Mouse (Mus musculus) splenic B cell, adult 2 months (primary cell): ENCODE data around the gene Itpr1.

Source experiments
- DNase-seq: peaks from one replicate; pipeline ENCODE4 v3.0.0-alpha.2; 2011; ENCODE audit warnings: low read depth, low spot score
- H3K27me3 ChIP-seq: 2 replicates; pipeline ENCODE4 v1.6.1; 2012; ENCODE audit warnings: mild to moderate bottlenecking, low read length, moderate library complexity, mixed read lengths; ENCODE audit not compliant: control insufficient read depth, poor library complexity, insufficient read depth, severe bottlenecking
- H3K36me3 ChIP-seq: 2 replicates; pipeline ENCODE4 v1.6.1; 2012; ENCODE audit warnings: mild to moderate bottlenecking, low read length, moderate library complexity, mixed read lengths; ENCODE audit not compliant: control insufficient read depth, poor library complexity, insufficient read depth, severe bottlenecking

Itpr1 gene

GRCm38 (mm10) chr6:108261506-108261905 lies 48.6 kb downstream of the Itpr1 start:
- DNase-seq = peak; percentile 7
- H3K36me3 ChIP-seq = 0 out of 2 replicates have a peak, but pooled peaks cover 2% of the 10 kb centered on the region
- no peaks in the 10 kb centered on the region for H3K27me3 ChIP-seq

DNA sequence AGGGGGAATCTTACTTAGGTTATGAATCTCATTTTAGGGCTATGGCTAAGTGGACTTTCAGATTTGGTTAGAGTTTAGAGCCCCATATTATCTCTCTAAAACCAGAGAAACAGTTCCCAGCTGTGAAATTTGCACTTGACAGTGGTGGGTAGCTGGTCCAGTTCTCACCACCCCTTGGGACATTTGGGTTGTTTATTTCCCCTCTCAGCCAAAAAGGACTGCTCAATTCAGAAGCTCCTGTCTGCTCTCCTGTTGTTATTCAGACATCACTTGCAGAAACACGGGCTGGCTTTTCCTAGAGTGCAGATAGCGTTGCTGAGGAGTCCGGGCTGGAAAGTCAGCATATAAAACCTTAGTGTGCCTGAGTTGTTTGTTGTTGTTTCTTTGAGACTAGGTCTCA lies 51.3 kb downstream of the Itpr1 start:
- 0 out of 2 replicates have a peak, but pooled peaks cover 2% of the 10 kb centered on the region for H3K36me3 ChIP-seq
- no peak for DNase-seq
- no peaks in the 10 kb centered on the region for H3K27me3 ChIP-seq

DNA sequence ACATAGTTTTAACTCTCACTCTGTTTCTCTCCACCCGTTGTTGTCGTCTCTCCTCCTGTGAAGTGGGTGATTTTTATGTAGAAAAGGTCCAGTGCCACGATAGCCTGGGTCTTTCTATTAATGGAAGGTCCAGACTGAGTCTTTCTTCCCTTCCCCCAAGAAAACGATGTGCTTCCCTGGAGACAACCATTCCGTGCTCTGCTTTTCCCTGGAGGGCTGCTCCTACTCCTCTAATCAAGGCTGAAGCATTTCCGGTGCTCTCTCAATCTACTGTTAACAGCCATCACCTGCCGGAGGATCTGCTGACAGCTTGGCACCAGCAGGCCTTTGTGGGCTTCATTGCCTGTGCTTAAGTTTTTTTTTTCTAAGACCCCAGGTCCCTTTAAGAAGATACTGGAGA lies 60.6 kb downstream of the Itpr1 start:
- DNase-seq = no peak

GRCm38 (mm10) chr6:108274364-108275084 lies 61.6 kb downstream of the Itpr1 start:
- peaks cover 5% of the 10 kb centered on the region; the same call in 1 of the 2 replicates for H3K36me3 ChIP-seq
- no peaks in the 10 kb centered on the region for H3K27me3 ChIP-seq
- no peak for DNase-seq

More for the DNA sequence above, 60.6 kb downstream of the Itpr1 start:
- Histone ChIP-seq H3K36me3 (peaks cover 5% of the 10 kb centered on the region; the same call in 1 of the 2 replicates), H3K27me3 (no peaks in the 10 kb centered on the region)

GRCm38 (mm10) chr6:108276880-108277507 lies 64.1 kb downstream of the Itpr1 start:
- no peaks in the 10 kb centered on the region for H3K27me3 ChIP-seq
- no peak for DNase-seq
- H3K36me3 ChIP-seq = peaks cover 5% of the 10 kb centered on the region; the same call in 1 of the 2 replicates

DNA sequence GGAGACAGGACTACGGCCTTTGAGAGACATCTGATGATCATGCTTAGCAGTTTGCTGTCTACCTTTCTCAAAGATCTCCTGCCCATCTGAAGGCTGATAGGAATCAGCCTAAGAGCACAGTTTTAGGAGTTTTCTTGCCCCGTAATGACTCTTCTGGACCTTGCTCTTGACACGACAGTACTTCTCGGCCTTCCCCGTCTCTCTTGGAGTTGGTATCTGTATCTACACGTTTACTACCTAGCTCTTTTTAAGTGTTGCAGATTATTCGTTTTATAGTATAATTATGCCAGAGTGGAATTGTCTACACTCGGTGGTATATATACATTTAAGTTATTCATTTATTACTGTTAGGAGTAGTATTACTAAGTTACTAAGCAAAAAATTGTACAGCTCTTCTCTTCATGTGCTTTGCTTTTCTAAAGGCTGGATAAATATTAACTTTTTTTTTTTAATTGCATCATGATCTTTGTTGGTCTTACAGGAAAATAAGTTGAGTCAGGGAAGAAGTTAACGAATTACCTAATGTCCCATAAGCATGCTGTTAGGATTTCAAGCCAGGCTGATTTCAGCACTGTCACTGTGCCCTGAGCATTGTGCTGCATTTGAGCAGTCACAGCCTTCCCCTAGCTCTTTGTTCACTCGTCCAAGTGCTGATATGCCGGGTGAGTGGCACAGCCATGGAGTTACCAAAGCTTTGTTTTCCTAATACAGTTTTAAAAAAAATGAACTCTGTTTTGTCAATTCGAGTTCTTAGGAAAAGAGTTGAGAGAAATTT lies 64.9 kb downstream of the Itpr1 start:
- H3K27me3 ChIP-seq = no peaks in the 10 kb centered on the region

DNA sequence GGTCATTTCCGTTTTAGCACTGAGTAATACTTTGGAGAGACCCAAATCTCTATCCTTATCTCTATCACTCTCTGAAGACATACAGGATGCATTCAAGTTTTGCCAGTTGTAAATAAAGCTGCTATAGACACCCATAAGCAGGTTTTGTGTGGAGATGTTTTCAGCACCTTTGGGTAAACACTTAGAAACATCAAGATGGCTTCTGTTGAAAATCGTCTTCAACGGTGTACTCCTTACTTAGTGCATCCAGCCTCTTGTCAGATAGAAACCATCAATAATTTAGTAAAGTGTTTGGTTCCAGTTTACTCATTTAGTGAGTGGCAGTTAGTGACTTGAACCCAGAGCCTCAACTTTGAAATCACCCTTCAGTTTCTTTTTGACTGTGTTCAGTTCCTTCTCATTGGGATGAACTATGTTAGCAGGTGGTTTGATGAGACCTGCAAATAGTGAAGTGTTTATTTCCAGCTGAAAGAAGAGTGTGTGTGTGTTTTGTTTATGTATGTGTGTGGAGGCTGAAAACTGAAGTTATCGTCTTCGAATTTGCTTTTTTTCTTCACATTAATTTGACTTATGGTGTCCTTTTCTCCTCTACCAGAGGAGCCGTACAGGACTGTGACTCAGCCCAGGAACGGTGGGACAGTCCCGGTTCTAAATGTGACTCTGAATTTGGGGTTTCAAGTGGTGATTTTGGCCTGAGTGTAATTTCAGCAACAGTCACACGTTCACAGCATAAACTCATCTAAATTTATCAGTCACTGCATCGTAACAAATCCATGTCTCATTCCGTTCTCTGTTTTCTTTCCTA lies 66.1 kb downstream of the Itpr1 start:
- no peak for DNase-seq
- H3K27me3 ChIP-seq = no peaks in the 10 kb centered on the region
- no peaks in the 10 kb centered on the region for H3K36me3 ChIP-seq

More for the DNA sequence above, 64.9 kb downstream of the Itpr1 start:
- no peak for DNase-seq
- H3K36me3 ChIP-seq = peaks cover 5% of the 10 kb centered on the region; the same call in 1 of the 2 replicates

GRCm38 (mm10) chr6:108282131-108282530 lies 69.2 kb downstream of the Itpr1 start:
- DNase-seq = no peak
- Histone ChIP-seq H3K27me3 (no peaks in the 10 kb centered on the region), H3K36me3 (peaks cover 2% of the 10 kb centered on the region; the same call in 1 of the 2 replicates)

- Histone ChIP-seq H3K27me3 (no peaks in the 10 kb centered on the region), H3K36me3 (peaks cover 2% of the 10 kb centered on the region; the same call in 1 of the 2 replicates)
- DNase-seq = no peak
These were observed 69.7 kb downstream of the Itpr1 start for GRCm38 (mm10) chr6:108282621-108283020.

DNA sequence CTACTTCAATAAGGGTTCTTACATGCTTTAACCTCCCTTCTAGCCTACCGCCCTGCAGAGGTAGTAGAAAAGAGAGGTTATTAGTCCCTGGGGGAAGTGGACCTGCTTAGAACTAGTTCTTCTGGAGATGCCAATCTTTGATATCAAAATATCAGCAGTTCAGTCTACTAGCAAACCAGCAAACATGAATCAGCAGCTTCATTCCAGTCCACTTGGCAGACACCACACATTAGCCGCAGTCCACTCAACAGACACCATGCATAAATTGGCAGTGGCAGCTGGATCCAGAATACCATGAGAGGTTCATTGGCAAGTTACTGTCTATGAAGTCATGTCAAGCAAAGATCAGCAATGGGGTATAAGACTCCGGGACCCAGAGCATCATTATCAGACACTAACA lies 71.8 kb downstream of the Itpr1 start:
- H3K36me3 ChIP-seq = peaks cover 4% of the 10 kb centered on the region; the same call in 1 of the 2 replicates
- no peak for DNase-seq
- H3K27me3 ChIP-seq = no peaks in the 10 kb centered on the region

- peak; percentile 37 for DNase-seq
- Histone ChIP-seq H3K36me3 (peaks cover 4% of the 10 kb centered on the region; the same call in 1 of the 2 replicates), H3K27me3 (no peaks in the 10 kb centered on the region)
These were observed 76.1 kb downstream of the Itpr1 start for GRCm38 (mm10) chr6:108288979-108289378.

DNA sequence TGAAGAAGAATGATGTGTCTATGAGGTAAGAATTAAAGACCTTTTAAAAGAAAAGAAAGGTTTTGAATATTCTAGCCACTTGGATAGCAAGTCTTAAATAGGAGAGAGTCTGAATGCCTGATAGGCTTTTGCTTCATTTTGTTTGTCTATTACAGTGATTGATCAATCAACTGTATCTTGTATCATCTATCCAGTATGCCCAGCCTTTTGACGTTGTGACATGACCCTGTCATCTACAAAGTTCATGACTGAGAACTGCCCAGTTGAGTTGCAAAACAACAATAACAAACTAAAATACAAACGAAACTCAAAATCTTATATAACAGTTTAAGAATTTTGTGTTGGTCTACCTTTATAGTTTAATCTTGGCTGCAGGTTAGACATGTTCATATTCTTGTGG lies 78.1 kb downstream of the Itpr1 start:
- peaks cover 4% of the 10 kb centered on the region; the same call in 1 of the 2 replicates for H3K36me3 ChIP-seq
- DNase-seq = no peak
- H3K27me3 ChIP-seq = no peaks in the 10 kb centered on the region

DNA sequence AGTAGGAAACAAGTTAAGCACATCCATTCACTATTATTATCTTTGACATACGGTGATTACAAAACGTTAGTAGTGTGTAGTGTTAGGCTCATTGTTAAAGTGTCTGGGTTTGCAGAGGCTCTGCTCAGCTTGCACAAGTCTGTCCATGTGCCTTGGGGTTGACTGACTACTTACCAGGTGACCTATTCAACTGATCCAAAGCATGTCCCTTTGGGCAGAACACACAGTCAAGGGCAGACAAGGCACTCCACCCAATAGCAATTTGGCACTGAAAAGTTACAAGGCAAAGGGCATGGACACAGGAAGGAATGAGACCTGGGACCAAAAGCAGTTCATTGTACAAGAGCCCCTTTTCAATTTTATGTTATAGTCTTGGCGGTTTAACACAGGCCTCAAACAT lies 78.7 kb downstream of the Itpr1 start:
- Histone ChIP-seq H3K27me3 (no peaks in the 10 kb centered on the region), H3K36me3 (peaks cover 3% of the 10 kb centered on the region; the same call in 1 of the 2 replicates)
- no peak for DNase-seq

DNA sequence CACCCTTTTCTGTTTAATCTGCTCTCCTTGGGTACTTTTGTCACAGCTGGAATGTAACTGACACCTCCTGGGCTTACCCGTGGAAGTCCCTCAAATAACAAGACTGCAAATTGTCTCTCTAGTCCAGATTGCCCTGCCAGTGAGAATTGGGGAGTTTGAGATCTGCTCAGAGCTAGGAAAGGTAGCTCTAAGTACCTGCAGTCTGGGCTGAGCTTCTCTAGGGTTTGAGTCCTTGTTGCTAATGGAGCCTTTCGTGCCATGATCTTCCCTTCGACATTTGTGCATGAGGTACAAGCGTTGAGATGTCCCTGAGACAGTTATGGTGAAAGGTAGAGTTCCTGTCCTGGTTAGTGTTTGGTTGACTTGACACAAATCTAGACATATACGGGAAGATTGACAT lies 89.0 kb downstream of the Itpr1 start:
- no peak for DNase-seq
- Histone ChIP-seq H3K27me3 (no peaks in the 10 kb centered on the region), H3K36me3 (no peaks in the 10 kb centered on the region)
